Comparison of ENCODE assay signal across 8 mouse cellular contexts in genomic region chr10:59980815-59981244, GRCm38 (mm10). TPM values are rescaled to one million over a fixed set of nuclear protein-coding genes. Genes with fewer than 3 reads are reported as not detected.
DNase-seq lines count a peak whose midpoint lies in the region; ATAC-seq and TF ChIP-seq lines count a peak whose summit lies in the region.

No protein-coding gene starts in this region.

- H3K4me3 ChIP-seq in lung, postnatal 0 days (ENCODE audit: low read depth, low read length), result no peak overlapping the region
- H3K4me3 ChIP-seq in forebrain, embryonic 14.5 days (ENCODE audit: low read depth, low read length), result no peak overlapping the region
- no peak overlapping the region for H3K4me3 ChIP-seq in kidney, embryonic 14.5 days (ENCODE audit: low read length)

- 76% methylated on average over 6 of the region's 6 CpGs for WGBS in lung, postnatal 0 days
- WGBS in forebrain, embryonic 14.5 days, result 95% methylated on average over 6 of the region's 6 CpGs
- WGBS in kidney, embryonic 14.5 days, result 90% methylated on average over 6 of the region's 6 CpGs

- H3K4me1 ChIP-seq in lung, postnatal 0 days (ENCODE audit: insufficient read depth, low read depth, low read length), result peaks cover 27% of the 10 kb centered on the region
- peaks cover 13% of the 10 kb centered on the region for H3K4me1 ChIP-seq in forebrain, embryonic 14.5 days (ENCODE audit: control insufficient read depth, insufficient read depth, low read length)
- H3K4me1 ChIP-seq in kidney, embryonic 14.5 days (ENCODE audit: control insufficient read depth, insufficient read depth, low read length), result peaks cover 14% of the 10 kb centered on the region

- no peaks in the 10 kb centered on the region for H3K27me3 ChIP-seq in lung, postnatal 0 days (replicated peaks; ENCODE audit: insufficient read depth, low read length)
- H3K27me3 ChIP-seq in forebrain, embryonic 14.5 days (replicated peaks; ENCODE audit: control insufficient read depth, insufficient read depth, low read length), result no peaks in the 10 kb centered on the region
- no peaks in the 10 kb centered on the region for H3K27me3 ChIP-seq in kidney, embryonic 14.5 days (ENCODE audit: control insufficient read depth, insufficient read depth, low read length)

- no peak overlapping the region for H3K9ac ChIP-seq in lung, postnatal 0 days (replicated peaks; ENCODE audit: low read depth)
- no peak overlapping the region for H3K9ac ChIP-seq in forebrain, embryonic 14.5 days (ENCODE audit: low read length)
- no peak overlapping the region for H3K9ac ChIP-seq in kidney, embryonic 14.5 days (ENCODE audit: low read depth, low read length)

- no peak overlapping the region for H3K4me2 ChIP-seq in lung, postnatal 0 days (replicated peaks; ENCODE audit: low read depth, low read length)
- no peak overlapping the region for H3K4me2 ChIP-seq in forebrain, embryonic 14.5 days (ENCODE audit: low read length)
- H3K4me2 ChIP-seq in kidney, embryonic 14.5 days (replicated peaks; ENCODE audit: low read depth, low read length), result no peak overlapping the region

- TF ChIP-seq CTCF in lung, postnatal 0 days (IDR thresholded peaks at IDR 0.05), result no peak

- ATAC-seq in lung, postnatal 0 days, result no peak
- ATAC-seq in forebrain, embryonic 14.5 days, result no peak
- no peak for ATAC-seq in kidney, embryonic 14.5 days (ENCODE audit: low FRiP score, low TSS enrichment)

- H3K9me3 ChIP-seq in lung, postnatal 0 days (ENCODE audit: low read length), result no peaks in the 10 kb centered on the region
- H3K9me3 ChIP-seq in forebrain, embryonic 14.5 days (replicated peaks; ENCODE audit: control insufficient read depth, low read length), result no peaks in the 10 kb centered on the region
- no peaks in the 10 kb centered on the region for H3K9me3 ChIP-seq in kidney, embryonic 14.5 days (ENCODE audit: control insufficient read depth, low read length)

- peak; percentile 56 for DNase-seq in layer of hippocampus, adult 11-12 months (ENCODE audit: low spot score)
- no peak for DNase-seq in layer of hippocampus, postnatal 10 days (ENCODE audit: low spot score in 2 of 2)
- peak; percentile 65 for DNase-seq in heart, adult 8-10 months (ENCODE audit: low spot score)
- DNase-seq in lung, postnatal 0 days (ENCODE audit: low spot score), result peak; percentile 42
- peak; percentile 64 for DNase-seq in thymus, postnatal 14 days
- DNase-seq in forebrain, embryonic 14.5 days (ENCODE audit: low spot score), result no peak
- DNase-seq in embryo, embryonic 10.5 days (ENCODE audit: low spot score), result no peak

- H3K27ac ChIP-seq in lung, postnatal 0 days (ENCODE audit: low read length), result peak overlapping the region; percentile 54
- H3K27ac ChIP-seq in forebrain, embryonic 14.5 days (ENCODE audit: low read depth, low read length), result no peak overlapping the region
- no peak overlapping the region for H3K27ac ChIP-seq in kidney, embryonic 14.5 days (ENCODE audit: low read depth, low read length)

- TF ChIP-seq EP300 in lung, postnatal 0 days (IDR thresholded peaks at IDR 0.05), result peak; percentile 50; the same call in 1 of the 2 replicates

- no peaks in the 10 kb centered on the region for H3K36me3 ChIP-seq in lung, postnatal 0 days (ENCODE audit: insufficient read depth, low read length)
- H3K36me3 ChIP-seq in forebrain, embryonic 14.5 days (ENCODE audit: control insufficient read depth, insufficient read depth, low read length), result peaks cover 8% of the 10 kb centered on the region; the same call in 1 of the 2 replicates
- H3K36me3 ChIP-seq in kidney, embryonic 14.5 days (ENCODE audit: control insufficient read depth, insufficient read depth, low read length), result peaks cover 7% of the 10 kb centered on the region; the same call in 1 of the 2 replicates

RNA-seq across cellular contexts. Expression of gene Ascc1, which starts 21.8 kb away (rescaled TPM):
- 10 to 100 TPM; 19.2 to 19.9 TPM for total RNA-seq in layer of hippocampus, postnatal 10 days (2021)
- 10 to 100 TPM; 22.3 to 26.7 (median 24.4) TPM for total RNA-seq in heart, adult 8-10 months (2022)
- polyA plus RNA-seq in lung, postnatal 0 days (2015; fragmentation: Nextera tagmentation; extraction: Ambion mirVana), result 47.2 and 50.0 TPM in 2 replicates
- polyA plus RNA-seq in forebrain, embryonic 14.5 days (2014; fragmentation: Nextera tagmentation; extraction: Ambion mirVana), result 45.4 and 50.2 TPM in 2 replicates
- 45.8 and 47.4 TPM in 2 replicates for polyA plus RNA-seq in kidney, embryonic 14.5 days (2014; fragmentation: Nextera tagmentation; extraction: Ambion mirVana)

RNA-seq across cellular contexts. Expression of gene Anapc16, which starts 22.1 kb away (rescaled TPM):
- 10 to 100 TPM; 66.0 to 72.3 TPM for total RNA-seq in layer of hippocampus, postnatal 10 days (2021)
- 10 to 100 TPM; 59.0 to 88.1 (median 74.3) TPM for total RNA-seq in heart, adult 8-10 months (2022)
- polyA plus RNA-seq in lung, postnatal 0 days (2015; fragmentation: Nextera tagmentation; extraction: Ambion mirVana), result 105 and 117 TPM in 2 replicates
- polyA plus RNA-seq in forebrain, embryonic 14.5 days (2014; fragmentation: Nextera tagmentation; extraction: Ambion mirVana), result 96.5 and 99.7 TPM in 2 replicates
- polyA plus RNA-seq in kidney, embryonic 14.5 days (2014; fragmentation: Nextera tagmentation; extraction: Ambion mirVana), result 106 and 108 TPM in 2 replicates

RNA-seq across cellular contexts. Expression of gene Ddit4, which starts 29.2 kb away (rescaled TPM):
- 10 to 100 TPM; 73.6 to 94.2 TPM for total RNA-seq in layer of hippocampus, postnatal 10 days (2021)
- total RNA-seq in heart, adult 8-10 months (2022), result 10 to 100 TPM; 22.1 to 74.4 (median 55.6) TPM
- polyA plus RNA-seq in lung, postnatal 0 days (2015; fragmentation: Nextera tagmentation; extraction: Ambion mirVana), result 21.2 and 28.1 TPM in 2 replicates
- polyA plus RNA-seq in forebrain, embryonic 14.5 days (2014; fragmentation: Nextera tagmentation; extraction: Ambion mirVana), result 10.2 and 11.1 TPM in 2 replicates
- polyA plus RNA-seq in kidney, embryonic 14.5 days (2014; fragmentation: Nextera tagmentation; extraction: Ambion mirVana), result 1.8 and 2.9 TPM in 2 replicates

Comparison
In these comparisons a context has a peak if more than half of its experiments do, and no peak if none do; other contexts are left out.
1. DNase-seq: peak in layer of hippocampus, adult 11-12 months (single experiment), heart, adult 8-10 months (single experiment), lung, postnatal 0 days (single experiment) and thymus, postnatal 14 days (single experiment); none in layer of hippocampus, postnatal 10 days (0 of 2), forebrain, embryonic 14.5 days (single experiment) and embryo, embryonic 10.5 days (single experiment).